Mouse (Mus musculus) heart, postnatal 10 days (tissue): Measurements from ENCODE around the gene Gm21560. TPM values are rescaled to one million over a fixed set of nuclear protein-coding genes. Genes with fewer than 3 reads are reported as not detected.
"Not testable (repeated sequence)": the region's sequence is repeated elsewhere in the genome, so short reads cannot be mapped to it uniquely, and the experiment has no call there.

Experiments used
- DNase-seq, 2 experiments: peaks; one replicate each; pipeline ENCODE4 v3.0.0; 2021
- intact Hi-C: fragments of 180-260 bp; cut with DNase I; formaldehyde crosslinking; loops from one replicate; pipeline ENCODE4 v1.15.1; 2025
- total RNA-seq, 2 experiments: library from RNA; stranded (reverse); gene quantifications; 2 replicates each; pipeline ENCODE4 v1.2.3; 2021

Gene Gm21560
- 1 to 10 TPM; 1.2 to 1.3 TPM for total RNA-seq

DNA sequence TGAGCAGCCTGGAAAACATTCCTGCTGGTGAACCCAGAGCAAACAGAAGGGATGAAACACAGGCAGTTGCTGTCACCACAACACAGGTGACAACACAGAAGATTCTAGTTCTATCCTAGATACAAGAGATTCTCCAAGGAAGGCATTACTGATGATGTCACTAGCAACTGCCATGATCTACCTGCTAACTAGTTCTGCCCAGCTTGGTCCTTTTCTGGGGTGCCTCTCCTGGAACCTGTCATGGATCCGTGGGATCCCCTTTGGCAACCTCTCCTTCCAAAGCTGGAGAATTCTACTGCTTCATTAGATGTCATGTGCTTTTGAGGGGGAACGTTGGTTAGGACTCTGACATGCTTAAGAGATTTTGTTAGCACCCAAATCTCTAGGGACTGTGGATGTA is at the start of gene Gm21560:
Gm21560 (minus strand) TSS at position 101 of the 400 bp plus-strand sequence.
- intact Hi-C loops, DNase-seq: not testable (repeated sequence)

DNA sequence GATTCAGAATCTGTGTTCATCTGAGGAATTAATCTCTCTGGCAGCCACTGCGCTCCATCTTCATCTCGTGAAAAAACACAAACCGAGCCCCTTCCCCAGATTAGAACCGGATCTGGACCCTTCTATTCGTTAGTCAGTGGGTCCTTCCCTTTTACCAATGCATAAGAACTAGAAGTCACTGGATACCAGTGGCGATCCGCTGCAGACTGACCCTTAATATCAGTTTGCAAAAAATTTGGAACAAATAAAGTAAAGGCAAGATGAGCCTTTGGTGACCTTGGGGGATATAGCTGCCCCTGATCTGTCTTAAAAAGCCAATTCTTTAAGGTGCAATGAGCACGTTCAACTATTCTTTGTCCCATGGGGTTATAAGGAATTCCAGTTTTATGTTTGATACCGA is 55.6 kb downstream of the Gm21560 start:
- intact Hi-C loops, DNase-seq: not testable (repeated sequence)

DNA sequence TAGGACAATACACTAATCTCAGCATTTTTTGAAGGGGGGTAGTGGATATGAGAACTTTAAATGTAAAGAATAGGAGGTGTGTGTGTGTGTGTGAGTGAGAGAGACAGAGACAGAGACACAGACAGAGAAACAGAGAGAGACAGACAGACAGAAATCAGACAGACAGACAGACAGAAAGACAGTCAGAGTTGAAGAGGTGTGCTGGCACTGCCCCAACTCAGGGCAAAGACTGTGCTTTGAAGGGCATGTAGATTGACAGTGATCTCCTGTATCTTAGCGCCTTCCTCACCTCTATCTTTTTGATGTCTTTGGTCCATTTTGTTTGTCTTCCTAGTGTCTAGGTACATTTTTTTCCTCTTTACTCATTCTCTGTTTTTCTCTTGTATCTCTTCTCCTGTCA is 58.0 kb downstream of the Gm21560 start:
- intact Hi-C loops, DNase-seq: not testable (repeated sequence)

Other genes starting within 250 kb of the Gm21560 start
- gene Gm3453, start 240.2 kb downstream of the Gm21560 start, total RNA-seq: not detected
- not detected for gene Gm6337, start 161.0 kb downstream of the Gm21560 start, total RNA-seq
- 1 to 10 TPM in 1 of 2 experiments, not detected in 1; 1.1 TPM for gene Gm8206, start 125.3 kb downstream of the Gm21560 start, total RNA-seq
- gene Gm3468, start 110.6 kb downstream of the Gm21560 start, total RNA-seq: under 1 TPM; 0.36 to 0.57 TPM
- not detected for gene Gm3476, start 93.5 kb downstream of the Gm21560 start, total RNA-seq
- gene Gm3411, start 68.0 kb upstream of the Gm21560 start, total RNA-seq: 1 to 10 TPM in 1 of 2 experiments, under 1 TPM in 1; 0.89 to 1.4 TPM
- gene Gm21103, start 85.6 kb upstream of the Gm21560 start, total RNA-seq: not detected
- gene Gm3618, start 124.4 kb upstream of the Gm21560 start, total RNA-seq: not detected
- not detected for gene Gm16440, start 171.0 kb upstream of the Gm21560 start, total RNA-seq
- under 1 TPM in 1 of 2 experiments, not detected in 1; 0.89 TPM for gene Gm3591, start 193.2 kb upstream of the Gm21560 start, total RNA-seq
- not detected for gene Gm3594, start 225.3 kb upstream of the Gm21560 start, total RNA-seq